Mouse (Mus musculus) layer of hippocampus, adult 18-20 months (tissue): ENCODE results near the gene Abhd18. TPM values are rescaled to one million over a fixed set of nuclear protein-coding genes. Genes with fewer than 3 reads are reported as not detected.

ENCODE experiments used
- DNase-seq, 2 experiments: peaks; one replicate each; pipeline ENCODE4 v3.0.0; 2022; ENCODE audit warnings: low spot score in 2 of 2
- total RNA-seq, 2 experiments: library from RNA; stranded (reverse); gene quantifications; 2 replicates each; pipeline ENCODE4 v1.2.3; 2021

The Abhd18 gene
- total RNA-seq, 2 experiments from 2014 or later: 10.2 to 12.4 TPM

DNA sequence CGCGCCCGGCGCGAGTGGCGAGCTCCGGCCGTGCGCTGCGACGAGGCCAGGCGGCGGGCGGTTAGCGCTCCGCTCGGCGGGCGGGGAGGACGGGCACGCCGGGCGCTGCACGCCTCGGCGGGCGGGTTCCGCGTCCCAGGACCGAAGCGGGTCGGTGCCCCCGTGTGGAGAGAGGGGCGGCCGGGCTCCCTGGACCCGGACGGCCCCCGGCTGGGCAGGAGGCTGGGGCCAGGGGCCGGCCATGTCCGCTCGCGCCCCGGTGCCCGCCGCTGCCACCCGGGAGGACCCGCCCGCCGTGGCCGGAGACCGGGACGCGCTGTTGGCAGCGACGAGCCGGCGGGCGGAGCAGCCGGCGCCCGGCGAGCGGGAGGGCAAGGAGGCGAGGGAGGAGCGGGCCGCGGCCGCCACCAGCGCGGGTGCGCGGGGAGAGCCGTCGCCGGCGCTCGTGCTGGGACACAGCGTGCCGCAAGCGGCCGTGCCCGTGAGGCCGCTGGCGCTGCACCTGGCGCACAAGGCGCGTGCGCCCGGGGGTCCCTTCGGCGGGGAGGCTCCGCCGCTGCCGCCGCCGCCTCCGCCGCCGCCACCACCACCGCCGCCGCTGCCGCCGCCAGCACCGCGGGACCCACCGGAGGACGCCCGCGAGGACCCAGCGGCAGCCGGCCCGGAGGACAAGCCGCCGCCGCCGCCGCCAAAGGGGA lies 103.3 kb downstream of the Abhd18 start:
- DNase-seq: peak; percentile 18 to 25

GRCm38 (mm10) chr3:40950601-40951201 lies 103.9 kb downstream of the Abhd18 start:
- no peak for DNase-seq

- DNase-seq: no peak
Measured at GRCm38 (mm10) chr3:40951365-40951764, 104.6 kb downstream of the Abhd18 start.

DNA sequence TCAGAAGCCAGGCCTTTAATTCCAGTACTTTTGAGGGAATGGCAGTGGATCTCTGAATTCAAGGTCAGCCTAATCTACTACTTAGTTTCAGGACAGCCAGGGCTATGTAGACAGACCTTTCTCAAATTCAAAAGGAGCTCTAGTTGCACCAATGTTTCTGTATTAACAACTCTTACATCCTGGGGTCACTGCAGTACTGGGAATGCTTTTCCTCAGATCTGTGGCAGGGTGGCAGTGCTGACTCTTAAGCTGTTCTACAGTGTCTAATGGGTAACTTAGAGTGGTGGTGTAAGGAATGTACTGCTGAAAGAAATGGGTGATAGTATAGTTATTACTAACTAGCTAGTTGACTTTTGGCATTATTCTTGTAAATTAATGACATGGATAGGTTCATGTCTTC lies 105.8 kb downstream of the Abhd18 start:
- DNase-seq: no peak

GRCm38 (mm10) chr3:40954792-40955191 lies 108.0 kb downstream of the Abhd18 start:
- no peak for DNase-seq

DNA sequence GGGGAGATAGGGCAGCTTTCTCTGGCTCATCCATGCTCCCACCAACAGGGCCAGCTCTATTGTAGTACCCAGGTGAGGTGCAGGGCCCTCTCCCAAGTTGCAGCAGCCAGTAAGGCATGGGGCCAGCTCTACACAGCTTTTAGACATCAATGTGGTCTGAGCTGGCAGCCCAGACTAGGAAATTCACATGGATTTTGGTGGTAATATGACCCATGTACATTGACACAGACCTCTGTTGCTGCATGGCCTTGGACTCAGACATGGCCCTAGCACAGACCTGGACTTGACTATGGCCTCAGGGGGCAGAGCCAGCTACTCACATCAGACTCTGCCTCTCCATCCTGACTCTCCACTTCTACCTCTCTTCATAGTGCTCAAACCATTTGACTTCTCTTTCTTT lies 112.1 kb downstream of the Abhd18 start:
- no peak for DNase-seq

DNA sequence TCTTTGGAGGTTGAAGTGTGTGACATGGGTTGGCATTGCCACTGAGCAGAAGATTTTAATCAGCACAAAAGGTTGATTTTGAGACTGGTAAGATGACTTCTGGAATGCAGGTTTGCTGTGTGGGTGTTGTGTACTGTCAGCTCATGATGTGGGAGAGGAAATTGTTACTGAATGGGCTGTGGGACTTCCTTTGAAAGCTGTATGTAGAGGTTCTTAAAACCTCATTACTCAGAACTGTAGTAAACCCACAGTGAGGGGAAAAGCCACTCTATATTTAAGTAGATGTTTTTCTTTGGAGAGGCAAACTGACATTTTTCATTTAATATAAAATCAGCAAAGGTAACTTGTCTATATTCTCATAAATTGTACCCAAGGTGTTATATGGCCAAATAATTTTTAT lies 134.0 kb downstream of the Abhd18 start:
- DNase-seq: no peak

- DNase-seq: no peak
Measured at GRCm38 (mm10) chr3:40987539-40987938, 140.8 kb downstream of the Abhd18 start.

Other genes starting within 250 kb of the Abhd18 start
- gene Slc25a31, start 138.1 kb upstream of the Abhd18 start, total RNA-seq: not detected
- gene Hspa4l, start 102.5 kb upstream of the Abhd18 start, total RNA-seq: 100 to 1,000 TPM; 158 to 170 TPM
- 1 to 10 TPM; 2.4 to 3.8 TPM for gene Plk4, start 47.0 kb upstream of the Abhd18 start, total RNA-seq
- gene Mfsd8, start 84 bp upstream of the Abhd18 start, total RNA-seq: 10 to 100 TPM; 16.9 to 20.1 TPM
- gene 1700034I23Rik, start 55.6 kb downstream of the Abhd18 start, total RNA-seq: under 1 TPM in 1 of 2 experiments, not detected in 1; 0.25 TPM
- gene Larp1b, start 102.9 kb downstream of the Abhd18 start, total RNA-seq: 10 to 100 TPM; 14.2 to 15.2 TPM
- 10 to 100 TPM; 60.5 to 61.7 TPM for gene Pgrmc2, start 236.1 kb downstream of the Abhd18 start, total RNA-seq